Mouse (Mus musculus) layer of hippocampus, postnatal 14 days (tissue): Measurements from ENCODE around the gene Mthfsl. TPM values are rescaled to one million over a fixed set of nuclear protein-coding genes. Genes with fewer than 3 reads are reported as not detected.
"Not testable (repeated sequence)": the region's sequence is repeated elsewhere in the genome, so short reads cannot be mapped to it uniquely, and the experiment has no call there.

Experiments
- DNase-seq, 2 experiments: peaks; one replicate each; pipeline ENCODE4 v3.0.0; 2021 to 2022; ENCODE audit warnings: low spot score in 2 of 2, mixed read lengths in 1 of 2
- total RNA-seq, 2 experiments: library from RNA; stranded (reverse); gene quantifications; 2 replicates each; pipeline ENCODE4 v1.2.3; 2021

The Mthfsl gene
- total RNA-seq, 2 experiments from 2014 or later = 29.0 to 32.6 TPM

DNA sequence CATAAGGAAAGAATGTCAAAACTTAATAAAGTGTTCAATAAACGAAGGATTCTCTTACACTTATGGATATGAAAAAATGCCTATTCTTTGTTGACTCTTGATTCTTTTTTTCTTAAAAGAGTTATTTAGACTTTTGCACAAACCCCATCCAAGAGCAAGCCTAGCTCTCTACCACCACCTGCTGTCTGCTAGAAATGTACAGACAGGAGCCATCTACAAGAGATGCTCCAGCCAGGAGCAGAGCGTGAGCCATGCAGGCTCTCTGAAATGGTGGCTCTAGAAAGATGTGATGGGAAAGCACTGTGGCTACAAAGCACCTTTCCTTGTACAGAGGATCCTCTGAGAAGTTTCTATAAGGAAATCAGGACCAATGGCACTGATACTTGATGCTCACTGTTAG, 21.4 kb downstream of the Mthfsl start:
- not testable (repeated sequence) for DNase-seq

DNA sequence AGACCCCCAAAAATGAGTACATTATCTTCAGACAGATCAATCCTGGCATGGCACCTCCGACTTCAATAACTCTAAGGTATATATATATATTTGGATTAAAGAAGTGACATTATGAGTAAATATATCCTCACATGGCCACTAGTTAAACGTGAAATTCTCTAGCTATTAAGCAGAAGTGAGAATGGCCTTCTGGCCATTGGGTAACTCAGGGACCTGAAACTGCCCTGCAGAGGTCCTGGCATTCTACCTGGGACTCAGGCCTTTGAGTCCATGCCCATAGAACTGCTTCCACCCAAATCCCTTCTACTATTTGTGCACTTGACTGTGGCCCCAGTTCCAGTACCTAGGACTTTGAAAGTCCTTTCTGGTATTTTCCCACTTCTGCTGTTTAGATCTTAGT, 28.8 kb downstream of the Mthfsl start:
- DNase-seq = not testable (repeated sequence)

DNA sequence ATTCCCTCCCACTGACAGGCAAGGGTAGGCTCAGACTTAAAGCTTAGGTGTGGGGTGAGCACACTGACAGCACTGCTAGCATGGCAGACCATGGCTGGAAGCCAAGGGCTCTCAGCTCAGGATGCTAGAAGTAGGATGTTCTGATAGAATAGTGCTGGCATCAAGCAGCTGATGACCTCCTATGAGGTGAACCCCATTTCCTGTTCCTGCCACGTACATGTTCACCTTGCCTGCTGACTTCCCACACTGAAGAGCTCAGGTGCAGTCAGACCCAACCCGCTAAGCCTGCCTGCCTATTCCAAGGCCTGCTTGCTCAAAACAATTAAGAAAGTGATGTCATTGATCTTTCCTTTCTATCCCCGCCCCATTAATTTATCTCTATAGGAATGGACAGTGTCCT, 30.6 kb downstream of the Mthfsl start:
- not testable (repeated sequence) for DNase-seq

DNA sequence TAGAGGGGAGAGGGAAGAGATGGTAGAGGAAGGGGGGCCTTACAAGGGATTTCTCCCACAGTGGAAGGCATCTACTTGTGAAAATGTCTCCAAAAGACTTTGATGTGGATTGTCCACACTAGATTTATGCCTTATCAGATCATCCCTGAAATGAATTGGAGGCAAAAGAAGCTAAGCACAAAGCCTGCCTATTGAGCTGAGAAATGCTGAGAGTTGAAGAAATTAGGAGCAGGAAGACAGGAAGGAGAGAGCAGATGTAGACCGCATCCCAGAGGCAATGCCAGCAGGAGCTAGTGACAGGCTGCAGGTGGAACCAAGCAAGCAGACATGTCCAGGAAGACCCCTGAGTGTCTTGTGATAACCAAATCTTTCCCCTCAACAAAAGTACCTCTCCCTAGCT, 33.4 kb downstream of the Mthfsl start:
- not testable (repeated sequence) for DNase-seq

DNA sequence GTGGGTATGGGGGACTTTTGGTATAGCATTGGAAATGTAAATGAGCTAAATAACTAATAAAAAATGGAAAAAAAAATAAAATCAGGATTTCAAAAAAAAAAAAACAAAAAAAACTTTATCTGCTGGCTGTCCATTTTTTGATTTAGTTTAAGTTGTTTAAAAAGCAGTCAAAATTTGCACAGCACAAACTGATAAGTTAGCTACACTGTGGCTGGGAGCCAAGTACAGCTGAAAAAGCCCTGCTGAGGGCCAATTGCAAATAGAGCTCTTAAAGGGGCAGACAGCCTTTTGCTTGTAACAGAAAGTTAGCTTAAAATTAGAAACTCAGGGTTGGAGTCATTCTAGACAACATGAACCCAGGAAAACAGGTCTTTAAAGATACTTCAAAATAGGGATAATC, 61.8 kb downstream of the Mthfsl start:
- DNase-seq = not testable (repeated sequence)

DNA sequence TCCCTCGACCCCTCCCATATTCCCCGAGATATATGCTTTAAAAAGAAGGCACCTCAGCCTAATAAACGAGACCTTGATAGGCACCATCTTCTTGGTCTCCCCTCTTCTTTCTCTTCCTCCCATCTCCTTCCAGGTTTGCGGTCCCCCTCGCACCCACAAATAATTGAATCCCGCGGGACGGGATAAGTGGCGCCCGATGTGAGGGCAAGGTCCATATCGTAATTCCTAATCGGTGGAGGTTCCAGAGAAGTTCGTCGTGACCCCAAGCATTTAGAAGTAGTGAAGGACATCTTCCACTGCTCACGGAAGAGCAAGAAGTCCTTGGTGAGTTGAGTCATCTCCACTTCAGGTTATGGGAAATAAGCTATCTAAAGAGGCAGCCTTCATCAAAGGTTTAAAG, 69.4 kb downstream of the Mthfsl start:
- not testable (repeated sequence) for DNase-seq

Other genes starting within 250 kb of the Mthfsl start
- 10 to 100 TPM; 77.9 to 81.8 TPM for gene Syncrip, start 237.7 kb downstream of the Mthfsl start, total RNA-seq
- 10 to 100 TPM; 17.8 to 21.1 TPM for gene Zfp949, start 172.3 kb downstream of the Mthfsl start, total RNA-seq
- under 1 TPM in 1 of 2 experiments, not detected in 1; 0.69 TPM for gene Trim43a, start 139.4 kb downstream of the Mthfsl start, total RNA-seq
- under 1 TPM in 1 of 2 experiments, not detected in 1; 0.60 TPM for gene Bcl2a1d, start 11.6 kb upstream of the Mthfsl start, total RNA-seq
- gene Trim43c, start 118.9 kb upstream of the Mthfsl start, total RNA-seq = not detected
- under 1 TPM in 1 of 2 experiments, not detected in 1; 0.69 TPM for gene Bcl2a1a, start 236.6 kb upstream of the Mthfsl start, total RNA-seq